Mouse (Mus musculus) liver, embryonic 14.5 days (tissue): ENCODE data around the gene Abca6. TPM values are rescaled to one million over a fixed set of nuclear protein-coding genes. Genes with fewer than 3 reads are reported as not detected.

ENCODE experiments used
- ATAC-seq: fragments of 200-750 bp; cut with Nextera tagmentation; 2 replicates; pipeline ENCODE4 v1.8.0; 2017; ENCODE audit warnings: moderate number of reproducible peaks, mild to moderate bottlenecking, moderate library complexity; ENCODE audit not compliant: insufficient read depth
- DNase-seq, 3 experiments: peaks; one replicate each; pipeline ENCODE4 v3.0.0-alpha.2; 2012 to 2013; ENCODE audit warnings: low read depth in 3 of 3, low spot score in 3 of 3
- H3K27ac ChIP-seq: fragments of 300-500 bp; sonication (generic); 2 replicates; pipeline ENCODE4 v1.5.1; 2014; ENCODE audit warnings: moderate library complexity, mild to moderate bottlenecking, control low read depth, inconsistent platforms
- H3K27me3 ChIP-seq: fragments of 300-500 bp; sonication (generic); 2 replicates; pipeline ENCODE4 v1.6.1; 2014; ENCODE audit warnings: mild to moderate bottlenecking, low read length, moderate library complexity; ENCODE audit not compliant: control insufficient read depth, insufficient read depth
- H3K36me3 ChIP-seq: fragments of 300-500 bp; sonication (generic); replicated peaks from 2 replicates; pipeline ENCODE4 v1.6.1; 2014; ENCODE audit warnings: low read depth; ENCODE audit not compliant: control insufficient read depth, insufficient read depth
- H3K4me1 ChIP-seq, 2 experiments: fragments of 200-500 bp in 1 of 2; fragments of 300-500 bp in 1 of 2; sonication (generic) in 1 of 2; replicated peaks; 2 replicates each; pipeline ENCODE4 v1.6.1; 2012 to 2014; ENCODE audit warnings: antibody characterized with exemption in 1 of 2, inconsistent platforms in 1 of 2, low read length in 1 of 2; ENCODE audit not compliant: control insufficient read depth in 2 of 2, insufficient read depth in 2 of 2
- H3K4me2 ChIP-seq: fragments of 300-500 bp; sonication (generic); 2 replicates; pipeline ENCODE4 v1.6.1; 2014; ENCODE audit warnings: low read depth, mild to moderate bottlenecking, control low read depth, moderate library complexity
- H3K4me3 ChIP-seq, 2 experiments: fragments of 200-500 bp in 1 of 2; fragments of 300-500 bp in 1 of 2; sonication (generic) in 1 of 2; 2 replicates each; pipeline ENCODE4 v1.5.1; 2012 to 2014; ENCODE audit warnings: low read depth in 2 of 2, low read length in 2 of 2, mild to moderate bottlenecking in 2 of 2, control low read depth in 1 of 2, inconsistent platforms in 1 of 2, moderate library complexity in 1 of 2; ENCODE audit not compliant: insufficient read depth in 1 of 2
- H3K9ac ChIP-seq: fragments of 300-500 bp; sonication (generic); replicated peaks from 2 replicates; pipeline ENCODE4 v1.6.1; 2014; ENCODE audit warnings: mild to moderate bottlenecking, control low read depth, moderate library complexity
- H3K9me3 ChIP-seq: fragments of 300-500 bp; sonication (generic); 2 replicates; pipeline ENCODE4 v1.6.1; 2016; ENCODE audit warnings: low read length, mixed read lengths; ENCODE audit not compliant: control insufficient read depth
- CTCF ChIP-seq: IDR thresholded peaks from 2 replicates; pipeline ENCODE4 v1.5.1; 2016; ENCODE audit warnings: antibody characterized with exemption, low read depth, control low read depth
- EP300 ChIP-seq: IDR thresholded peaks from 2 replicates; pipeline ENCODE4 v1.6.1; 2016; ENCODE audit warnings: antibody characterized with exemption, low read depth
- WGBS: fragments of 180-500 bp; shearing (Covaris S2); extraction: QIAGEN DNeasy Blood & Tissue Kit; methylation state at CpG from one replicate; pipeline ENCODE4 v1.1.7; 2014; ENCODE audit not compliant: insufficient replicate concordance; 5-methylcytosine and 5-hydroxymethylcytosine counted together
- polyA plus RNA-seq, 2 experiments: library from polyadenylated mRNA; depleted of rRNA in 1 of 2; stranded (reverse) in 1 of 2; unstranded in 1 of 2; fragments of >200 nt; fragmentation: Nextera tagmentation in 1 of 2; extraction: Ambion mirVana in 1 of 2; gene quantifications; 2 replicates each; pipeline versions ENCODE4 v1.2.1 to v1.2.3; 2012 to 2014

Gene Abca6
- polyA plus RNA-seq, 2 experiments: 2.5 to 4.2 TPM

- no peak for ATAC-seq
- TF ChIP-seq CTCF (no peak), EP300 (no peak)
- no peak overlapping the region for H3K4me2 ChIP-seq
- no peak overlapping the region for H3K9ac ChIP-seq
- DNase-seq: no peak
- H3K9me3 ChIP-seq: no peaks in the 10 kb centered on the region
- H3K4me1 ChIP-seq: peaks cover 3 to 9% of the 10 kb centered on the region in 2 experiments; a peak in 2 of 4 replicates
- H3K4me3 ChIP-seq: no peak overlapping the region
- H3K27ac ChIP-seq: no peak overlapping the region
- 61% methylated on average over 3 of the region's 3 CpGs for WGBS
- H3K36me3 ChIP-seq: no peaks in the 10 kb centered on the region
- no peaks in the 10 kb centered on the region for H3K27me3 ChIP-seq
These were observed 34.8 kb upstream of the Abca6 start for GRCm38 (mm10) chr11:110286331-110286730.

DNA sequence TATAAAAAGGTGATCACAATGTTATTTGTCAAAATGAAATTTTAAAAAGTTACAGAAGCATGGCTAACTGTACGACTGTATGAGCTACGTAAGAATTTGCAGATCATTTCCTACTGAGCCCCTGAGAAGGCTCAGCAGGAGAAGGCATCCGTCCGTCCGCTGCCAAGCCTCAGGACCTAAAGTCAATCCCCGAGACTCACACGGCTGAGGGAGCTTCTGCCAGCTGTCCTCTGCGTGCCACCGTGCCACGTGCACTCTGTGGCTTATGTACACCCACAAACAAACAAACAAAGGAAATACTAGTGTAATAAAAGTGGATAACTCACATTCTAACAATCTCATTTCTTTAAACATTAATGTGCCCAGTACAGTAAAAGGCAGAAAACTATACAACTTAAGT, 33.3 kb upstream of the Abca6 start:
- Histone ChIP-seq H3K4me1 (peaks cover 3 to 9% of the 10 kb centered on the region in 2 experiments; a peak in 2 of 4 replicates), H3K27me3 (no peaks in the 10 kb centered on the region), H3K4me3 (peak overlapping the region in 1 of 2 experiments; percentile 6; a peak in 1 of 4 replicates), H3K27ac (no peak overlapping the region), H3K36me3 (no peaks in the 10 kb centered on the region), H3K9me3 (no peaks in the 10 kb centered on the region), H3K9ac (peak overlapping the region; percentile 8; the same call in 1 of the 2 replicates), H3K4me2 (peak overlapping the region; percentile 48)
- TF ChIP-seq EP300: no peak
- TF ChIP-seq CTCF: no peak
- DNase-seq (no peak), ATAC-seq (peak; percentile 73)
- WGBS: 28% methylated on average over 10 of the region's 10 CpGs

- ATAC-seq (peak; percentile 86), DNase-seq (peak in 1 of 3 experiments; percentile 26)
- Histone ChIP-seq H3K9ac (peak overlapping the region; percentile 34; the same call in 1 of the 2 replicates), H3K4me3 (peak overlapping the region in 1 of 2 experiments; percentile 30; a peak in 1 of 4 replicates), H3K27me3 (no peaks in the 10 kb centered on the region), H3K27ac (no peak overlapping the region; the same call in 1 of the 2 replicates), H3K4me2 (peak overlapping the region; percentile 58), H3K9me3 (no peaks in the 10 kb centered on the region), H3K36me3 (no peaks in the 10 kb centered on the region), H3K4me1 (peaks cover 3 to 9% of the 10 kb centered on the region in 2 experiments; a peak in 2 of 4 replicates)
- peak; percentile 32; the same call in 1 of the 2 replicates for TF ChIP-seq EP300
- TF ChIP-seq CTCF: no peak
- 39% methylated on average over 9 of the region's 9 CpGs for WGBS
These were observed 32.7 kb upstream of the Abca6 start for GRCm38 (mm10) chr11:110284185-110284787.

GRCm38 (mm10) chr11:110274794-110275193, 23.2 kb upstream of the Abca6 start:
- Histone ChIP-seq H3K9ac (no peak overlapping the region), H3K4me3 (no peak overlapping the region), H3K27me3 (no peaks in the 10 kb centered on the region), H3K9me3 (no peaks in the 10 kb centered on the region), H3K4me1 (no peaks in the 10 kb centered on the region), H3K4me2 (no peak overlapping the region), H3K27ac (no peak overlapping the region), H3K36me3 (no peaks in the 10 kb centered on the region)
- 41% methylated on average over 3 of the region's 3 CpGs for WGBS
- DNase-seq (no peak), ATAC-seq (no peak)
- TF ChIP-seq CTCF: no peak
- no peak for TF ChIP-seq EP300

- peak; percentile 76 for TF ChIP-seq CTCF
- TF ChIP-seq EP300: no peak
- no peaks in the 10 kb centered on the region for H3K9me3 ChIP-seq
- H3K27me3 ChIP-seq: no peaks in the 10 kb centered on the region
- H3K4me1 ChIP-seq: peaks cover 0 to 3% of the 10 kb centered on the region in 2 experiments; a peak in 1 of 4 replicates
- H3K4me3 ChIP-seq: no peak overlapping the region
- H3K27ac ChIP-seq: no peak overlapping the region
- no peak overlapping the region for H3K4me2 ChIP-seq
- peak; percentile 49 to 53 (median 50) for DNase-seq
- no peak overlapping the region for H3K9ac ChIP-seq
- WGBS: under 1% methylated on average over 5 of the region's 5 CpGs
- no peaks in the 10 kb centered on the region for H3K36me3 ChIP-seq
- ATAC-seq: peak; percentile 54; the same call in 1 of the 2 replicates
These were observed 20.2 kb upstream of the Abca6 start for GRCm38 (mm10) chr11:110271745-110272144.
